Mouse (Mus musculus) megakaryocyte, embryonic 14.5 days (primary cell): Measurements from ENCODE around the gene Ankrd53.

Experiments used
- FLI1 ChIP-seq: IDR thresholded peaks from 2 replicates; pipeline ENCODE4 v1.6.1; 2012; ENCODE audit warnings: low read length, inconsistent platforms, mixed read lengths
- GATA1 ChIP-seq: IDR thresholded peaks from 3 replicates; pipeline ENCODE4 v1.6.1; 2012; ENCODE audit warnings: mixed read lengths, low read length, inconsistent platforms, borderline replicate concordance

DNA sequence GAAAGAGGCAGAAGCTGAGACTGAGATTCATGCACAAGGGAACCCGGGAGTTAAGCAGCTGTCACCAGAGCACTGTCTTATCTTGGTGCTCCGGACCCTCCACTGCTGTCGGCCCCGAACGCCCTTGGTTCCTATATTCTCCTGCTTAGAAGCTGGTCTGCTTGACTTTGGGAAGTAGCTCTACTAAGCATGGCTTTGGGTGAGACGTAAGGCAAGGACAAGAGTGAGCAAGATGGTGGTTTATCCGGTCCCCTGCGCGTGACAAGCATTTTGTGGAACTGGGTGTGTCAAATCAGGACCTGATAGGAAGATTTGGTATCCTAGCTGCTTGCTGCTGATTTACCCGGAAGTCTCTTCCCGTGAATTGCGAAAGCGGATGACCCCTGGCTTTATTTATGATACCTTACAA is 33.1 kb downstream of the Ankrd53 start:
- TF ChIP-seq FLI1 (no peak), GATA1 (no peak)
